Mouse (Mus musculus) stomach, postnatal 0 days (tissue): ENCODE data around the gene Ddn. TPM values are rescaled to one million over a fixed set of nuclear protein-coding genes. Genes with fewer than 3 reads are reported as not detected.
A peak's percentile ranks its signal among the peaks of the same experiment; 100 is the strongest.

Experiments
- ATAC-seq: fragments of 200-750 bp; cut with Nextera tagmentation; 2 replicates; pipeline ENCODE4 v1.8.0; 2017; ENCODE audit not compliant: low FRiP score, low TSS enrichment
- DNase-seq: peaks from one replicate; pipeline ENCODE4 v3.0.0-alpha.2; 2016; ENCODE audit warnings: low spot score
- H3K27ac ChIP-seq: fragments of 300-500 bp; sonication (generic); replicated peaks from 2 replicates; pipeline ENCODE4 v1.5.1; 2014; ENCODE audit warnings: mild to moderate bottlenecking, control low read depth
- H3K27me3 ChIP-seq: fragments of 300-500 bp; sonication (generic); 2 replicates; pipeline ENCODE4 v1.6.1; 2014; ENCODE audit warnings: low read length; ENCODE audit not compliant: control insufficient read depth, insufficient read depth
- H3K36me3 ChIP-seq: fragments of 300-500 bp; sonication (generic); 2 replicates; pipeline ENCODE4 v1.6.1; 2014; ENCODE audit warnings: low read length, mixed read lengths; ENCODE audit not compliant: control insufficient read depth, insufficient read depth
- H3K4me1 ChIP-seq: fragments of 300-500 bp; sonication (generic); replicated peaks from 2 replicates; pipeline ENCODE4 v1.6.1; 2014; ENCODE audit warnings: antibody characterized with exemption; ENCODE audit not compliant: control insufficient read depth, insufficient read depth
- H3K4me2 ChIP-seq: fragments of 300-500 bp; sonication (generic); replicated peaks from 2 replicates; pipeline ENCODE4 v1.6.1; 2014; ENCODE audit warnings: low read depth, mild to moderate bottlenecking, control low read depth, moderate library complexity
- H3K4me3 ChIP-seq: fragments of 300-500 bp; sonication (generic); 2 replicates; pipeline ENCODE4 v1.5.1; 2014; ENCODE audit warnings: low read depth, low read length, control low read depth
- H3K9ac ChIP-seq: fragments of 300-500 bp; sonication (generic); 2 replicates; pipeline ENCODE4 v1.6.1; 2014; ENCODE audit warnings: mild to moderate bottlenecking, low read length, control low read depth, mixed read lengths
- H3K9me3 ChIP-seq: fragments of 300-500 bp; sonication (generic); 2 replicates; pipeline ENCODE4 v1.6.1; 2016; ENCODE audit warnings: low read length; ENCODE audit not compliant: control insufficient read depth
- CTCF ChIP-seq: IDR thresholded peaks from 2 replicates; pipeline ENCODE4 v1.5.1; 2016; ENCODE audit warnings: antibody characterized with exemption, low read depth, mild to moderate bottlenecking, moderate library complexity
- EP300 ChIP-seq: optimal IDR thresholded peaks from 2 replicates; pipeline ENCODE3; 2016; ENCODE audit warnings: antibody characterized with exemption
- WGBS: fragments of 180-500 bp; shearing (Covaris S2); extraction: QIAGEN DNeasy Blood & Tissue Kit; methylation state at CpG from one replicate; pipeline ENCODE4 v1.1.7; 2014; 5-methylcytosine and 5-hydroxymethylcytosine counted together
- polyA plus RNA-seq: library from polyadenylated mRNA; unstranded; fragments of >200 nt; fragmentation: Nextera tagmentation; extraction: Ambion mirVana; gene quantifications from 2 replicates; pipeline ENCODE4 v1.2.1, GENCODE M21; 2015

Ddn gene
- polyA plus RNA-seq, 1 experiment from 2014 or later: not detected

DNA sequence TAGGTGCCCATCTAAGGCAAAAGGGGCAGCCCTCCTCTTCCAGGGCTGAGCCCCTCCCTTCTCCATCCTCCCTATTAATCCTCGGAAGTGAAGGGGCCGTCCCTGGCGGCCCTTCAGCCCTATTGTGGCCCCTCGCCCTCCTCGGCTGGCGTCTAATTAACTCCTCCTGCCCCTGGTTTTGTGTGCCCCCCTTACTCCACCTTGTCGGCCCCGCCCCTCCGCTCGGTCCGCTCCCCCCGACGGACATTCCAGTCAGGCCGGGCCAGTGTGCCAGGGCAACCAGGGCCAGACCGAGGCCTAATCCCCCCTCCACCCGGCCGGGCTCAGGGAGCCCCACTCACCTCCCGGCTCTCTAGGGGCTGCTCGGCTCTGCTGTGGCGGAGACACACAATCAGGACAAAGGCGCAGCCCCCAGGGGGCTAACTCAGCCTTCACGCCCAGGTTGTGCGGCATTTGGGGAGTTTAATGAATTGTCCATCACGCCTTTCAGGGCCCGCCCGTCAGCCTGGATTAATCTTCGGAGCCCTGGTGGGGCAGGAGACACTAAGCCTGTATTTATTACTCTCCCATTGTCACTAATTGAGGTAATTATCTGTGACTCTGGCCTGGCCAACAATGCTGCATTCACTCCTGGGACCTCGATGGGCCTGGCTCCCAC lies 11.3 kb downstream of the Ddn start:
- no peak overlapping the region for H3K9ac ChIP-seq
- H3K4me2 ChIP-seq: no peak overlapping the region
- 13% methylated on average over 28 of the region's 28 CpGs for WGBS
- TF ChIP-seq CTCF (no peak), EP300 (no peak)
- H3K4me1 ChIP-seq: no peaks in the 10 kb centered on the region
- no peak overlapping the region for H3K27ac ChIP-seq
- no peak for ATAC-seq
- H3K36me3 ChIP-seq: no peaks in the 10 kb centered on the region
- H3K27me3 ChIP-seq: peaks cover 25% of the 10 kb centered on the region
- H3K9me3 ChIP-seq: no peaks in the 10 kb centered on the region
- no peak for DNase-seq
- H3K4me3 ChIP-seq: no peak overlapping the region

DNA sequence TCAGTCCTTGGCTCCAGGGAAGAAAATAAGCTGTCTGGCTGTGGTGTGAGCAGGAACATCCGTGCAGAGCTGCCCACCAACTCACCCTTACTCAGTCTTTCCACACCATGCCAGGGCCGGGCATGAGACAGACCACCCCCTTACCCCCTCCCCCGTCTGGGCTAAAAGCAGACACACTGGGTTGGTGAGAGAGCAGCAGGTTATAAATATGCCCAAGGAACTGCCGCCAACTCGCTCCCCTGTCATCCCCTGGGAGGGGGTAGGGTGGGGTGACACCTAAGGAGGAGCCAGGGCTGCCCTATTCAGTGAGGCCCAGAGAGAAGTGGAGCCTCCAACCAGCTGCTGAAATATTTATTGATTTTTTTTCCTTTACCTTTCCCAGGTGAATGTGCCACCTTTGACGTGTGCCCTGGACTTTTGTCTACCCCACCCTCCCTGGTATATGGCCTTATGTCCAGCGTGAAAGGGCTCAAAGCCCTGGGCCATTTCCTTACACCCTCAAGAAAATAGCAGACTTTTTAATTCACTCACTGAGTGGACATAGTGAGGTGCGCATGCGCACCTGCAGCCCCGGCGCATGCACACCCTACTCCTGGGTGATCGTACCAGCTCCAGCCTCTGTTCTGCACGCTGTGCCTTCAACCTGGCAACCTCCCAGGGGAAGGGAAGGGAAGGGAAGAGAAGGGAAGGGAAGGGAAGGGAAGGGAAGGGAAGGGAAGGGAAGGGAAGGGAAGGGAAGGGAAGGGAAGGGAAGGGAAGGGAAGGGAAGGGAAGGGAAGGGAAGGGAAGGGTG lies 12.3 kb downstream of the Ddn start:
- 6% methylated on average over 13 of the region's 13 CpGs for WGBS
- ATAC-seq (peak; percentile 49; the same call in 1 of the 2 replicates), DNase-seq (no peak)
- Histone ChIP-seq H3K9me3 (no peaks in the 10 kb centered on the region), H3K4me2 (no peak overlapping the region), H3K27ac (no peak overlapping the region), H3K4me1 (no peaks in the 10 kb centered on the region), H3K36me3 (no peaks in the 10 kb centered on the region), H3K27me3 (peaks cover 29% of the 10 kb centered on the region), H3K4me3 (no peak overlapping the region), H3K9ac (no peak overlapping the region)
- TF ChIP-seq EP300: no peak
- TF ChIP-seq CTCF: no peak

DNA sequence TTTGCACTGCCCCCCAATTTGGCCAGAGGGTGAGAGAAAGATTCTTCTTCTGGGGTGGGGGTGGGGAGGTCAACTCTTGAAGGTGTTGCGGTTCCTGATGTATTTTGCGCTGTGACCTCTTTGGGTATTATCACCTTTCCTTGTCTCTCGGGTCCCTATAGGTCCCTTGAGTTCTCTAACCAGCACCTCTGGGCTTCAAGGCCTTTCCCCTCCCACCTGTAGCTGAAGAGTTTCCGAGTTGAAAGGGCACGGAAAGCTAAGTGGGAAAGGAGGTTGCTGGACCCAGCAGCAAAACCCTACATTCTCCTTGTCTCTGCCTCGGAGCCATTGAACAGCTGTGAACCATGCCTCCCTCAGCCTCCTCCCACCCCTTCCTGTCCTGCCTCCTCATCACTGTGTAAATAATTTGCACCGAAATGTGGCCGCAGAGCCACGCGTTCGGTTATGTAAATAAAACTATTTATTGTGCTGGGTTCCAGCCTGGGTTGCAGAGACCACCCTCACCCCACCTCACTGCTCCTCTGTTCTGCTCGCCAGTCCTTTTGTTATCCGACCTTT lies 16.1 kb downstream of the Ddn start:
- Histone ChIP-seq H3K36me3 (no peaks in the 10 kb centered on the region), H3K27ac (no peak overlapping the region), H3K9ac (no peak overlapping the region), H3K4me3 (peak overlapping the region; percentile 30), H3K4me2 (no peak overlapping the region; the same call in 1 of the 2 replicates), H3K27me3 (peaks cover 39% of the 10 kb centered on the region), H3K4me1 (no peaks in the 10 kb centered on the region), H3K9me3 (no peaks in the 10 kb centered on the region)
- ATAC-seq (no peak), DNase-seq (no peak)
- 4% methylated on average over 13 of the region's 13 CpGs for WGBS
- no peak for TF ChIP-seq CTCF
- TF ChIP-seq EP300: no peak

DNA sequence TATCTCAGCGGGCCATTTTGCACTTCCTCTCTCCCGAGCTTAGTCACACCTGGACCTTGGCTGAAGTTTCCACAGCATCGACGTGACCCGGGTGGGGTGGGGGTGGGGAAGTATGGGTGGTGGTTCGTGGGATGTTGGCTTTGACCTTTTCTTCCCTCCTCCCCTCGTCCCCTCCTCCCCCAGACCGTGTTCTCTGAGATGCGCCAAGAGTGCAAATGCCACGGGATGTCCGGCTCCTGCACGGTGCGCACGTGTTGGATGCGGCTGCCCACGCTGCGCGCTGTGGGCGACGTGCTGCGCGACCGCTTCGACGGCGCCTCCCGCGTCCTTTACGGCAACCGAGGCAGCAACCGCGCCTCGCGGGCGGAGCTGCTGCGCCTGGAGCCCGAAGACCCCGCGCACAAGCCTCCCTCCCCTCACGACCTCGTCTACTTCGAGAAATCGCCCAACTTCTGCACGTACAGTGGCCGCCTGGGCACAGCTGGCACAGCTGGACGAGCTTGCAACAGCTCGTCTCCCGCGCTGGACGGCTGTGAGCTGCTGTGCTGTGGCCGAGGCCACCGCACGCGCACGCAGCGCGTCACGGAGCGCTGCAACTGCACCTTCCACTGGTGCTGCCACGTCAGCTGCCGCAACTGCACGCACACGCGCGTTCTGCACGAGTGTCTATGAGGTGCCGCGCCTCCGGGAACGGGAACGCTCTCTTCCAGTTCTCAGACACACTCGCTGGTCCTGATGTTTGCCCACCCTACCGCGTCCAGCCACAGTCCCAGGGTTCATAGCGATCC lies 16.9 kb downstream of the Ddn start:
- H3K4me1 ChIP-seq: no peaks in the 10 kb centered on the region
- no peak overlapping the region for H3K27ac ChIP-seq
- H3K9ac ChIP-seq: no peak overlapping the region
- no peak for DNase-seq
- ATAC-seq: 0 out of 2 replicates have a peak, but pooled peaks have one; percentile 13
- peak overlapping the region; percentile 30 for H3K4me3 ChIP-seq
- no peaks in the 10 kb centered on the region for H3K9me3 ChIP-seq
- TF ChIP-seq CTCF (no peak), EP300 (no peak)
- under 1% methylated on average over 74 of the region's 75 CpGs for WGBS
- H3K27me3 ChIP-seq: peaks cover 39% of the 10 kb centered on the region
- peak overlapping the region; percentile 20; the same call in 1 of the 2 replicates for H3K4me2 ChIP-seq
- no peaks in the 10 kb centered on the region for H3K36me3 ChIP-seq

DNA sequence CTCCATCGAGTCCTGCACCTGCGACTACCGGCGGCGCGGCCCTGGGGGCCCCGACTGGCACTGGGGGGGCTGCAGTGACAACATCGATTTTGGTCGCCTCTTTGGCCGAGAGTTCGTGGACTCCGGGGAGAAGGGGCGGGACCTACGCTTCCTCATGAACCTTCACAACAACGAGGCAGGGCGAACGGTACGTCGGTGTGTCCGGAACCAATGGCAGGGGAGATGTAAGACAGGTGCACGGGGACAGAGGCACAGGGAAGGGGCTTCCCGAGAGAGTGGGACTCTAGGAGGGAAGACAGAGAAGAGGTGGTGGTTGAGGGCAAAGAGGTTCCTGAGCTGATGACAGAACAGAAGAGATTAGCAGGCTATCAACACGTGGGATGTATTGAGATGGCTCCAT lies 17.5 kb downstream of the Ddn start:
- H3K27me3 ChIP-seq: peaks cover 38% of the 10 kb centered on the region
- no peak overlapping the region for H3K27ac ChIP-seq
- ATAC-seq: no peak
- 2% methylated on average over 23 of the region's 23 CpGs for WGBS
- DNase-seq: no peak
- TF ChIP-seq CTCF: no peak
- TF ChIP-seq EP300: no peak
- peak overlapping the region; percentile 30; the same call in 1 of the 2 replicates for H3K4me3 ChIP-seq
- H3K9ac ChIP-seq: no peak overlapping the region
- no peaks in the 10 kb centered on the region for H3K4me1 ChIP-seq
- H3K9me3 ChIP-seq: no peaks in the 10 kb centered on the region
- no peaks in the 10 kb centered on the region for H3K36me3 ChIP-seq
- H3K4me2 ChIP-seq: no peak overlapping the region
